ENCODE assay signal across 22 mouse cellular contexts in genomic region chr3:90369041-90369440, GRCm38 (mm10). TPM values are rescaled to one million over a fixed set of nuclear protein-coding genes. Genes with fewer than 3 reads are reported as not detected.
DNase-seq lines count a peak whose midpoint lies in the region; ATAC-seq lines count a peak whose summit lies in the region.
"Had no signal": no experiment of that assay in that cellular context is flagged by ENCODE, and none has a peak within 500 bp of the region (broad histone marks: within the 10 kb centered on the region; RNA-seq: fewer than 3 reads in every experiment).

No protein-coding gene starts in this region.

- no peaks in the 10 kb centered on the region for H3K36me3 ChIP-seq in hindbrain, embryonic 12.5 days
- H3K36me3 ChIP-seq: hindbrain, embryonic 15.5 days; liver, embryonic 15.5 days had no signal

- ATAC-seq in hindbrain, embryonic 12.5 days (ENCODE audit: low FRiP score): no peak
- ATAC-seq: forebrain, embryonic 13.5 days had no signal

- H3K27me3 ChIP-seq in hindbrain, embryonic 12.5 days: no peaks in the 10 kb centered on the region
- H3K27me3 ChIP-seq: forebrain, embryonic 13.5 days; hindbrain, embryonic 15.5 days; liver, embryonic 15.5 days had no signal

- H3K4me1 ChIP-seq in hindbrain, embryonic 12.5 days: 0 out of 2 replicates have a peak, but pooled peaks cover 4% of the 10 kb centered on the region
- H3K4me1 ChIP-seq: hindbrain, embryonic 15.5 days; limb, embryonic 10.5 days; midbrain, embryonic 10.5 days had no signal

- 42% methylated on average over 2 of the region's 2 CpGs for WGBS in hindbrain, embryonic 12.5 days

- no peak overlapping the region for H3K9ac ChIP-seq in hindbrain, embryonic 12.5 days
- H3K9ac ChIP-seq: forebrain, embryonic 13.5 days; hindbrain, embryonic 15.5 days; liver, embryonic 15.5 days had no signal

- H3K9me3 ChIP-seq in hindbrain, embryonic 12.5 days (replicated peaks): no peaks in the 10 kb centered on the region
- H3K9me3 ChIP-seq: forebrain, embryonic 13.5 days; hindbrain, embryonic 15.5 days; limb, embryonic 10.5 days; liver, embryonic 15.5 days; midbrain, embryonic 10.5 days had no signal

- no peak overlapping the region for H3K4me2 ChIP-seq in hindbrain, embryonic 12.5 days (replicated peaks)
- H3K4me2 ChIP-seq: forebrain, embryonic 13.5 days; hindbrain, embryonic 15.5 days; liver, embryonic 15.5 days had no signal

- H3K4me3 ChIP-seq in hindbrain, embryonic 12.5 days: no peak overlapping the region
- H3K4me3 ChIP-seq: forebrain, embryonic 13.5 days; heart, adult 2 months; hindbrain, embryonic 15.5 days; limb, embryonic 10.5 days; liver, embryonic 15.5 days; midbrain, embryonic 10.5 days had no signal

- H3K27ac ChIP-seq in hindbrain, embryonic 12.5 days: no peak overlapping the region
- H3K27ac ChIP-seq: forebrain, embryonic 13.5 days; heart, adult 2 months; hindbrain, embryonic 15.5 days; kidney, postnatal 0 days; limb, embryonic 10.5 days; liver, embryonic 15.5 days; midbrain, embryonic 10.5 days had no signal

- peak; percentile 40 to 63 for DNase-seq in left cerebral cortex, adult 9 months (ENCODE audit: low spot score in 2 of 2)
- no peak for DNase-seq in left cerebral cortex, postnatal 10 days (ENCODE audit: extremely low spot score in 1 of 2, low spot score in 2 of 2)
- peak; percentile 33 for DNase-seq in 416B (ENCODE audit: low read depth)
- DNase-seq in A20 (ENCODE audit: low read depth, low spot score): peak; percentile 37
- DNase-seq in right cerebral cortex, adult 2 months (ENCODE audit: low spot score in 2 of 2): peak; percentile 39 to 53
- no peak for DNase-seq in cerebellum, postnatal 4 days (ENCODE audit: low spot score in 2 of 2)
- DNase-seq: adrenal gland, adult 2 months; cerebellum, adult 2 months; cerebellum, postnatal 36 days; gastrocnemius, postnatal 36 days; heart, adult 2 months; heart, postnatal 4 days; kidney, adult 2 months; liver; lung, postnatal 10 days had no signal

- intact Hi-C loops in left cerebral cortex, postnatal 10 days (cut with DNase I): no loop called here

RNA-seq across cellular contexts. Expression of gene Slc27a3, which starts 20.7 kb away (rescaled TPM):
- total RNA-seq in left cerebral cortex, postnatal 10 days (2021): 10 to 100 TPM; 11.5 to 12.1 TPM
- 32.9 and 35.3 TPM in 2 replicates for polyA plus RNA-seq in hindbrain, embryonic 12.5 days (2016; fragmentation: Nextera tagmentation; extraction: Ambion mirVana)

Comparison
In these comparisons a context has a peak if more than half of its experiments do, and no peak if none do; other contexts are left out.
1. DNase-seq: peak in left cerebral cortex, adult 9 months (2 of 2), 416B (single experiment), A20 (single experiment) and right cerebral cortex, adult 2 months (2 of 2); none in left cerebral cortex, postnatal 10 days (0 of 2) and cerebellum, postnatal 4 days (0 of 2).